Mouse (Mus musculus) midbrain, embryonic 16.5 days (tissue): ENCODE measurements around the gene Cpsf4. TPM values are rescaled to one million over a fixed set of nuclear protein-coding genes. Genes with fewer than 3 reads are reported as not detected.
A peak's percentile ranks its signal among the peaks of the same experiment; 100 is the strongest.

Source experiments
- ATAC-seq: fragments of 200-750 bp; cut with Nextera tagmentation; 2 replicates; pipeline ENCODE4 v1.8.0; 2017; ENCODE audit warnings: moderate TSS enrichment
- H3K27ac ChIP-seq: fragments of 300-500 bp; sonication (generic); 2 replicates; pipeline ENCODE4 v1.5.1; 2014; ENCODE audit warnings: mild to moderate bottlenecking, low read length, mixed read lengths
- H3K27me3 ChIP-seq: fragments of 300-500 bp; sonication (generic); 2 replicates; pipeline ENCODE4 v1.6.1; 2014; ENCODE audit warnings: low read depth, low read length, mixed read lengths; ENCODE audit not compliant: control insufficient read depth, insufficient read depth
- H3K36me3 ChIP-seq: fragments of 300-500 bp; sonication (generic); 2 replicates; pipeline ENCODE4 v1.6.1; 2014; ENCODE audit warnings: mild to moderate bottlenecking, low read length, moderate library complexity, mixed read lengths; ENCODE audit not compliant: control insufficient read depth, insufficient read depth
- H3K4me1 ChIP-seq: fragments of 300-500 bp; sonication (generic); 2 replicates; pipeline ENCODE4 v1.6.1; 2014; ENCODE audit warnings: mild to moderate bottlenecking, low read length, mixed read lengths; ENCODE audit not compliant: control insufficient read depth, insufficient read depth
- H3K4me2 ChIP-seq: fragments of 300-500 bp; sonication (generic); 2 replicates; pipeline ENCODE4 v1.6.1; 2014; ENCODE audit warnings: mild to moderate bottlenecking, low read length, mixed read lengths
- H3K4me3 ChIP-seq: fragments of 300-500 bp; sonication (generic); 2 replicates; pipeline ENCODE4 v1.5.1; 2014; ENCODE audit warnings: low read depth, mild to moderate bottlenecking, low read length, moderate library complexity, mixed read lengths
- H3K9ac ChIP-seq: fragments of 300-500 bp; sonication (generic); 2 replicates; pipeline ENCODE4 v1.6.1; 2014; ENCODE audit warnings: low read depth, low read length, mixed read lengths
- H3K9me3 ChIP-seq: fragments of 300-500 bp; sonication (generic); replicated peaks from 2 replicates; pipeline ENCODE4 v1.6.1; 2014; ENCODE audit warnings: mild to moderate bottlenecking, low read length, mixed read lengths; ENCODE audit not compliant: control insufficient read depth, poor library complexity, severe bottlenecking
- WGBS: fragments of 180-500 bp; shearing (Covaris S2); extraction: QIAGEN DNeasy Blood & Tissue Kit; methylation state at CpG from one replicate; pipeline ENCODE4 v1.1.7; 2014; 5-methylcytosine and 5-hydroxymethylcytosine counted together
- polyA plus RNA-seq: library from polyadenylated mRNA; unstranded; fragments of >200 nt; fragmentation: Nextera tagmentation; extraction: Ambion mirVana; gene quantifications from 2 replicates; pipeline ENCODE4 v1.2.1, GENCODE M21; 2015

Gene Cpsf4
- polyA plus RNA-seq, 1 experiment from 2014 or later, result 52.4 TPM

- ATAC-seq, result no peak
- H3K9ac ChIP-seq, result peak within 1 kb of the TSS; percentile 93
- WGBS, result 78% methylated on average over 2 of the region's 2 CpGs
Observed at GRCm38 (mm10) chr5:145191962-145192361, 24.9 kb downstream of the Cpsf4 start, which contains the start of gene Atp5j2. Atp5j2 (minus strand) TSS chr5:145192062.

GRCm38 (mm10) chr5:145200387-145200786, 33.4 kb downstream of the Cpsf4 start:
- Histone ChIP-seq H3K27ac (no peak overlapping the region), H3K4me2 (peak overlapping the region; percentile 94), H3K36me3 (peaks cover 8% of the 10 kb centered on the region), H3K9ac (no peak overlapping the region), H3K4me3 (no peak overlapping the region), H3K4me1 (peaks cover 18% of the 10 kb centered on the region), H3K9me3 (no peaks in the 10 kb centered on the region), H3K27me3 (no peaks in the 10 kb centered on the region)
- 77% methylated on average over 7 of the region's 7 CpGs for WGBS
- ATAC-seq, result no peak

More at GRCm38 (mm10) chr5:145191962-145192361, 24.9 kb downstream of the Cpsf4 start, which contains the start of gene Atp5j2:
- Histone ChIP-seq H3K4me1 (peaks cover 15% of the 10 kb centered on the region), H3K36me3 (peaks cover 16% of the 10 kb centered on the region), H3K27ac (peak within 1 kb of the TSS; percentile 83), H3K9me3 (no peaks in the 10 kb centered on the region), H3K4me2 (peak within 1 kb of the TSS; percentile 79), H3K4me3 (peak within 1 kb of the TSS; percentile 79), H3K27me3 (no peaks in the 10 kb centered on the region)

GRCm38 (mm10) chr5:145201321-145201991, 34.4 kb downstream of the Cpsf4 start, which contains the start of gene Zkscan14:
Zkscan14 (minus strand) TSS chr5:145201868.
- 3% methylated on average over 37 of the region's 37 CpGs for WGBS
- H3K4me1 ChIP-seq, result peaks cover 23% of the 10 kb centered on the region
- peak within 1 kb of the TSS; percentile 84 for H3K4me3 ChIP-seq
- H3K36me3 ChIP-seq, result peaks cover 3% of the 10 kb centered on the region; the same call in 1 of the 2 replicates
- peak within 1 kb of the TSS; percentile 84 for H3K9ac ChIP-seq
- peak within 1 kb of the TSS; percentile 73 for H3K27ac ChIP-seq
- peak within 1 kb of the TSS; percentile 94 for H3K4me2 ChIP-seq
- H3K27me3 ChIP-seq, result no peaks in the 10 kb centered on the region
- H3K9me3 ChIP-seq, result no peaks in the 10 kb centered on the region
- ATAC-seq, result 0 out of 2 replicates have a peak, but pooled peaks have one; percentile 8

- WGBS, result 46% methylated on average over 3 of the region's 3 CpGs
- Histone ChIP-seq H3K36me3 (peaks cover 5% of the 10 kb centered on the region; the same call in 1 of the 2 replicates), H3K27ac (no peak overlapping the region), H3K4me3 (no peak overlapping the region), H3K4me1 (peaks cover 23% of the 10 kb centered on the region), H3K9ac (no peak overlapping the region), H3K9me3 (no peaks in the 10 kb centered on the region), H3K27me3 (no peaks in the 10 kb centered on the region), H3K4me2 (no peak overlapping the region)
- no peak for ATAC-seq
Observed at GRCm38 (mm10) chr5:145202446-145202845, 35.4 kb downstream of the Cpsf4 start.

GRCm38 (mm10) chr5:145203936-145204691, 37.1 kb downstream of the Cpsf4 start, which contains the start of gene Zkscan5:
Zkscan5 (plus strand) TSS chr5:145204562.
- Histone ChIP-seq H3K27ac (peak within 1 kb of the TSS; percentile 90), H3K27me3 (no peaks in the 10 kb centered on the region), H3K4me3 (peak within 1 kb of the TSS; percentile 61), H3K4me2 (peak within 1 kb of the TSS; percentile 58), H3K36me3 (peaks cover 7% of the 10 kb centered on the region; the same call in 1 of the 2 replicates), H3K4me1 (peaks cover 23% of the 10 kb centered on the region), H3K9me3 (no peaks in the 10 kb centered on the region), H3K9ac (peak within 1 kb of the TSS; percentile 64)
- under 1% methylated on average over 22 of the region's 22 CpGs for WGBS
- ATAC-seq, result peak; percentile 93

- 22% methylated on average over 9 of the region's 9 CpGs for WGBS
- peak overlapping the region; percentile 41 for H3K9ac ChIP-seq
- peaks cover 23% of the 10 kb centered on the region for H3K4me1 ChIP-seq
- H3K4me3 ChIP-seq, result peak overlapping the region; percentile 61
- peaks cover 7% of the 10 kb centered on the region; the same call in 1 of the 2 replicates for H3K36me3 ChIP-seq
- no peak for ATAC-seq
- H3K9me3 ChIP-seq, result no peaks in the 10 kb centered on the region
- peak overlapping the region; percentile 58 for H3K4me2 ChIP-seq
- no peaks in the 10 kb centered on the region for H3K27me3 ChIP-seq
- no peak overlapping the region for H3K27ac ChIP-seq
Observed at GRCm38 (mm10) chr5:145205041-145205440, 38.0 kb downstream of the Cpsf4 start.

- Histone ChIP-seq H3K27ac (no peak overlapping the region), H3K9me3 (no peaks in the 10 kb centered on the region), H3K9ac (no peak overlapping the region), H3K36me3 (peaks cover 13% of the 10 kb centered on the region; the same call in 1 of the 2 replicates), H3K4me3 (no peak overlapping the region), H3K27me3 (no peaks in the 10 kb centered on the region), H3K4me1 (peaks cover 12% of the 10 kb centered on the region), H3K4me2 (no peak overlapping the region)
- 98% methylated on average over 6 of the region's 6 CpGs for WGBS
- ATAC-seq, result no peak
Observed at GRCm38 (mm10) chr5:145207385-145207784, 40.4 kb downstream of the Cpsf4 start.

- Histone ChIP-seq H3K36me3 (peaks cover 13% of the 10 kb centered on the region; the same call in 1 of the 2 replicates), H3K4me3 (no peak overlapping the region), H3K27ac (no peak overlapping the region), H3K9me3 (no peaks in the 10 kb centered on the region), H3K9ac (no peak overlapping the region), H3K27me3 (no peaks in the 10 kb centered on the region), H3K4me1 (peaks cover 12% of the 10 kb centered on the region), H3K4me2 (no peak overlapping the region)
- 89% methylated on average over 5 of the region's 6 CpGs for WGBS
- ATAC-seq, result no peak
Observed at GRCm38 (mm10) chr5:145207954-145208353, 40.9 kb downstream of the Cpsf4 start.
